Mouse (Mus musculus) bone marrow macrophage, adult 2 months (primary cell): Measurements from ENCODE around the gene Hcst.

Source experiments
- CTCF ChIP-seq: IDR thresholded peaks from 2 replicates; pipeline ENCODE4 v1.5.1; 2012; ENCODE audit warnings: low read depth, mild to moderate bottlenecking, low read length, moderate library complexity
- POLR2A ChIP-seq: IDR thresholded peaks from 2 replicates; pipeline ENCODE4 v1.6.1; 2012; ENCODE audit warnings: mild to moderate bottlenecking, low read depth, low read length, borderline replicate concordance

DNA sequence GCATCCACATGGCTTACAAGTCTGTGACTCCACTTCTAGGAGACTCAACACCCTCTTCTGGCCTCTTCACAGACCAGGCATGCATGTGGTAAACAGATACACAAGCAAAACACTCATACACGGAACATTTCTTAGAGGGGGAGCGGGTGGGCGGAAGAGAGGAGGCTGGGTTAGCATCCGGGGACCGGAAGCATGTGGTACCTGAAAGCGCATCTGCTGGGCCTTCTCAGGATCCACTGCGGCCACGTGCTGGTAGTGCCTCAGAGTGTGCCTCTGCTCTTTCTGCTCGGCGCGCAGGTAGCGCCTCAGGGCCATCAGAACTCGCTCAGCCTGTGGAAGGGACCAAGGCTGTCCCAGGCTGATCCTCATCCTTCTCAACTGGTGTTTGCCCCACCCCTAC, 20.1 kb upstream of the Hcst start:
- no peak for TF ChIP-seq POLR2A
- no peak for TF ChIP-seq CTCF
